Mouse (Mus musculus): ENCODE measurements around the gene Gfm2. TPM values are rescaled to one million over a fixed set of nuclear protein-coding genes. Genes with fewer than 3 reads are reported as not detected.

Gene Gfm2
- polyA plus RNA-seq, 1 experiment: 31.1 TPM

DNA sequence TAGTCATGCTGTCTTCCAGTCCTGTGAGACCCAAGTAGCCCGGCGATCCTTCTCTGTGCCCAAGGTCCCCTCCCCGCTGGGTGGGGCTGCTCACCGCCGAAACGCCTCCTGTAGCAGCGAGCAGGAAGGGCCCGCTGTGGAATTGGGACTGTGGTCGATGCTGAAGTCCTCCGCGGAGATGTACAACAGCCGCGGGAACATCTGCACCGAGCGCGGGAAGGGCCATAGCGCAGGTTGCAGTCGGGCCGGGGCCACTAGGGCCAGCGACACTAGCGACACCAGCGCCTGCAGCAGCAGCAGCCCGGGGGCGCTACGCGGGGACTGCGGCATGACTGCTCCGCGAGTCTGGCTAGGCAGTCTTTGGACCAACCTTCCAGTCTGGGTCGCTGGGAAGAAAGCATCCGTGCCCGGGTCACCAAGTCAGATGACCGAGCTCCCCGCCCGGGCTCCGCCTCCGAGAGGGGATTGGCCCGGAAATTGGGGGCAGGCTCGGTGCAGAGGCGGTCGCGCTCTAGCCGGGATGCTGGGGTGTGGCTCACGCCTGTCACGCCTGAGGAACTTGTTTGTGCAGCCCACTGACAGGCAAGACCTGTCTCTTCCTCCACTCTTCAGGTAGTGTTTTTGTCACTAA, 60.3 kb downstream of the Gfm2 start, which contains the start of gene Hexb:
TSS of gene Hexb (minus strand) at position 426 of the 631 bp plus-strand sequence.
- no peak within 1 kb of the TSS for H3K27ac ChIP-seq (ENCODE audit: control insufficient read depth, insufficient read depth, low read length)
- under 1% methylated on average over 45 of the region's 45 CpGs for WGBS
- TF ChIP-seq CTCF (IDR thresholded peaks at IDR 0.05; ENCODE audit: borderline replicate concordance, control insufficient read depth, extremely low read depth, insufficient read depth, low read length, poor library complexity) (peak; percentile 40; the same call in 1 of the 2 replicates), POLR2A (IDR thresholded peaks at IDR 0.05; ENCODE audit: control insufficient read depth, extremely low read depth, insufficient read depth, low read length, poor library complexity) (no peak)

DNA sequence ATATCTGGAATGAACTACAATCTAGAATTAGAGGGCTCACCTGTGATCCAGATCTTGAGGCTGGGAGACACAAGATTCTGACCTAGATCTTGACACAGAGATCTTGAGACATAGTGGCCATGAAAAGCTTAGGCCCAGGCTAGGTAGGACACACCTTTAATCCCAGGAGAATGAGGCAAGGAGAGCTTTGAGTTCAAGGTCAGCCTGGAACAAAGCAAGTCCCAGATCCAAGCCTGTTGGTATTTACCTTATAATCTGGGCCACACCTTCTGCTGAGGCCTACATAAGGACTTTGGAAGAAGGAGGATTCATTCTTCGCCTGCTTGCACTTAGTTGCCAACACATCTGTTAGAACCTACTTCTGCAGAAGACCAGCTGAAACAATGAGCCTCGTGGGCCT, 61.4 kb downstream of the Gfm2 start:
- H3K27ac ChIP-seq (ENCODE audit: control insufficient read depth, insufficient read depth, low read length): no peak overlapping the region
- no peak for DNase-seq
- H3K4me1 ChIP-seq (replicated peaks; ENCODE audit: control insufficient read depth, insufficient read depth, low read length): peaks cover 8% of the 10 kb centered on the region
- no peaks in the 10 kb centered on the region for H3K36me3 ChIP-seq (ENCODE audit: control insufficient read depth, insufficient read depth, low read length)
- 94% methylated on average over 2 of the region's 2 CpGs for WGBS
- TF ChIP-seq POLR2A (IDR thresholded peaks at IDR 0.05; ENCODE audit: control insufficient read depth, extremely low read depth, insufficient read depth, low read length, poor library complexity) (no peak), CTCF (IDR thresholded peaks at IDR 0.05; ENCODE audit: borderline replicate concordance, control insufficient read depth, extremely low read depth, insufficient read depth, low read length, poor library complexity) (no peak)
- no peaks in the 10 kb centered on the region for H3K27me3 ChIP-seq (ENCODE audit: control insufficient read depth, insufficient read depth, low read length)
- H3K4me3 ChIP-seq (ENCODE audit: control insufficient read depth, insufficient read depth, low read length): no peak overlapping the region

More for the DNA sequence above, 60.3 kb downstream of the Gfm2 start, which contains the start of gene Hexb:
- Histone ChIP-seq H3K4me1 (replicated peaks; ENCODE audit: control insufficient read depth, insufficient read depth, low read length) (peaks cover 8% of the 10 kb centered on the region), H3K27me3 (ENCODE audit: control insufficient read depth, insufficient read depth, low read length) (no peaks in the 10 kb centered on the region), H3K4me3 (ENCODE audit: control insufficient read depth, insufficient read depth, low read length) (peak within 1 kb of the TSS; percentile 68), H3K36me3 (ENCODE audit: control insufficient read depth, insufficient read depth, low read length) (no peaks in the 10 kb centered on the region)
- DNase-seq: peak; percentile 91

DNA sequence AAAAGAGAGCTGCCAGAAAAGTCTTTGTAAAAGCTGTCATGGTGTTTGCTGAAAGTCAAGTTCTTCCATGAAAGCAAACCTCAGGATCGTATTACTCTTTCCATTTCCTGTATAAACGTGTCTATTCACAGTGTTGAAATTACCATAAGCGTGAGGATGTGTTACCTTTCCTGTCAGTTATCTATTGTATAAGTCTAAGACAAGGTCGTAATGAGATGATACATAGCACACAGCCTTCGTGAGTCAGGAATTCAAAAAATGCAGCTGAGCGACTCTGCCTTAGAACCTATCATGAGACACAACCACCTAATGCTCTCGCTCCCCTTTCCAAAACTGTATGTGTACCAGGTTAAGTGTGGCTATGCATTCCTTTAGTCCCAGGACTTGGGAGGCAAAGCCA, 63.3 kb downstream of the Gfm2 start:
- TF ChIP-seq CTCF (IDR thresholded peaks at IDR 0.05; ENCODE audit: borderline replicate concordance, control insufficient read depth, extremely low read depth, insufficient read depth, low read length, poor library complexity) (no peak), POLR2A (IDR thresholded peaks at IDR 0.05; ENCODE audit: control insufficient read depth, extremely low read depth, insufficient read depth, low read length, poor library complexity) (no peak)
- no peak for DNase-seq
- Histone ChIP-seq H3K4me1 (replicated peaks; ENCODE audit: control insufficient read depth, insufficient read depth, low read length) (peaks cover 12% of the 10 kb centered on the region), H3K4me3 (ENCODE audit: control insufficient read depth, insufficient read depth, low read length) (no peak overlapping the region), H3K27ac (ENCODE audit: control insufficient read depth, insufficient read depth, low read length) (no peak overlapping the region), H3K36me3 (ENCODE audit: control insufficient read depth, insufficient read depth, low read length) (no peaks in the 10 kb centered on the region), H3K27me3 (ENCODE audit: control insufficient read depth, insufficient read depth, low read length) (no peaks in the 10 kb centered on the region)
- 86% methylated on average over 7 of the region's 7 CpGs for WGBS

DNA sequence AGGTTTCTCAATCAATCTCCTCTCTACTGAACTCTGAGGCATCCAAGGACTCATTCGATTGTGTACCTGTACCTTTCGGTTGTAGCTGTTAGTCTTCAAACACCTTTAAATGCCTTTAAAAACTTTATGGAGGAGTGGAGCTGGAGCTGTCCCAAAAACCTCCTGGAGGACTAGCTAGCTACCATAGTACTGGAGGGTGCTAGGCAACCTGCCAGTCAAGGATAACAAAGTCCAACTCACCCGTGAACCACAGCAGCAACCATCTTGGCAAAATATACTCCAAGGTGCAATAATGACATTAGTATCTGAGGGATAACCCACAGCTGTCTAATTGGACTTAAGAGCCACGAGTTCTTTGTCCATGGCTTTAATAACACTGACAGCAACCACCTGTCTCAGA, 64.2 kb downstream of the Gfm2 start:
- peaks cover 13% of the 10 kb centered on the region for H3K4me1 ChIP-seq (replicated peaks; ENCODE audit: control insufficient read depth, insufficient read depth, low read length)
- no peak overlapping the region for H3K27ac ChIP-seq (ENCODE audit: control insufficient read depth, insufficient read depth, low read length)
- no peak for TF ChIP-seq CTCF (IDR thresholded peaks at IDR 0.05; ENCODE audit: borderline replicate concordance, control insufficient read depth, extremely low read depth, insufficient read depth, low read length, poor library complexity)
- no peak overlapping the region for H3K4me3 ChIP-seq (ENCODE audit: control insufficient read depth, insufficient read depth, low read length)
- no peaks in the 10 kb centered on the region for H3K27me3 ChIP-seq (ENCODE audit: control insufficient read depth, insufficient read depth, low read length)
- 91% methylated on average over 4 of the region's 4 CpGs for WGBS
- H3K36me3 ChIP-seq (ENCODE audit: control insufficient read depth, insufficient read depth, low read length): no peaks in the 10 kb centered on the region
- DNase-seq: no peak

DNA sequence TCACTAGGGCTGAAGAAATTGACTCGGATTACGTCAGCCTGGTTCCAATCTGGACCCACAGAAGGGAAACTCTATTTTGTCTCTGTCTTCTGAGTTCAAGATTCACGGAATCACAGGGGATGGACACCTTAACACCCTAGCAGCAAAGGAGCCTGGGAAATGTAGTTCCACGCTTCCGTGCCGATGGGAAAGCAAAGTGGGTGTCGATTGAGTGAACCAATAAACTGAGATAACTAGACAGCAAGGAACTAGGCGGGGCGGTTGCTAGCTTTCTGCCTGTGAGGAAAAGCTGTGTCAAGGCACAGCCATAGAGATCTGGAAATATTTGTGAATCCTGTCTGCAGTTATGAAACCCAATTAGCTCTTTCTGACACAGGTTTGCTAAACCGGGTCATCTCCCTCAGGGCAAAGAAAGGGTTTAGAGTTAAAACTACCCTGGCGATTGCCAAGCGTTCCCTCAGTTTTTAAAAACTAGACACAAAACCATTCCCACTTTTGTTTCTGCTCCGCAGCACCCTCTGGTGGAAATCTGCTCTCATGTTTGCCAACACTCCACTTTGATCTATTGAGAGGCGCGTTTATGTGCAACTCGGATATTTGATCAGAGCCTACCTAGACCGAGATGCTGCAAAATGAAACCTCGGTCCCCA, 67.4 kb downstream of the Gfm2 start:
- TF ChIP-seq POLR2A (IDR thresholded peaks at IDR 0.05; ENCODE audit: control insufficient read depth, extremely low read depth, insufficient read depth, low read length, poor library complexity): no peak
- TF ChIP-seq CTCF (IDR thresholded peaks at IDR 0.05; ENCODE audit: borderline replicate concordance, control insufficient read depth, extremely low read depth, insufficient read depth, low read length, poor library complexity): no peak
- whole genome bisulfite sequencing: 13% methylated on average over 18 of the region's 18 CpGs

DNA sequence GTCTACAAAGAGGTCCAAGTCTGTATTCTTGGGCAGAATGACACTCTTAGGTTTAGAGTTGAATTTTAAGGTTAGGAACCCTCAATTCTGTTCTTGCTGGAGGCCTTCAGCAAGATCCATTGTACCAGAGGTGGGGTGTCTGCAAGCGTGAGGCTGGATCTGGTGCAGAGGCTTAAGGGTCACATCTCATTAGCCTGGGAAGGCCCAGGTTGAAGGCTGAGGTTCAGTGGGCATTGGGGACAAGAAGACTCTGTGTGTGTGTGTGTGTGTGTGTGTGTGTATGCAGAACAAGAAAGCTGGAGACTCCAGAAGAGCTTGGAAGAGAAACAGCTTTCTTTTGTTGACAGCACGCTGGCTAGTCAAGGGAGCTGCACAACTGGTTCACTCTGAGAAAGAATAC, 68.3 kb downstream of the Gfm2 start:
- TF ChIP-seq CTCF (IDR thresholded peaks at IDR 0.05; ENCODE audit: borderline replicate concordance, control insufficient read depth, extremely low read depth, insufficient read depth, low read length, poor library complexity) (no peak), POLR2A (IDR thresholded peaks at IDR 0.05; ENCODE audit: control insufficient read depth, extremely low read depth, insufficient read depth, low read length, poor library complexity) (no peak)
- Histone ChIP-seq H3K27me3 (ENCODE audit: control insufficient read depth, insufficient read depth, low read length) (no peaks in the 10 kb centered on the region), H3K36me3 (ENCODE audit: control insufficient read depth, insufficient read depth, low read length) (no peaks in the 10 kb centered on the region), H3K27ac (ENCODE audit: control insufficient read depth, insufficient read depth, low read length) (no peak overlapping the region), H3K4me1 (replicated peaks; ENCODE audit: control insufficient read depth, insufficient read depth, low read length) (peaks cover 17% of the 10 kb centered on the region), H3K4me3 (ENCODE audit: control insufficient read depth, insufficient read depth, low read length) (no peak overlapping the region)
- DNase-seq: no peak
- 97% methylated on average over 2 of the region's 2 CpGs for WGBS

More for the DNA sequence above, 67.4 kb downstream of the Gfm2 start:
- Histone ChIP-seq H3K4me3 (ENCODE audit: control insufficient read depth, insufficient read depth, low read length) (peak overlapping the region; percentile 7; the same call in 1 of the 2 replicates), H3K36me3 (ENCODE audit: control insufficient read depth, insufficient read depth, low read length) (no peaks in the 10 kb centered on the region), H3K27ac (ENCODE audit: control insufficient read depth, insufficient read depth, low read length) (peak overlapping the region; percentile 63), H3K4me1 (replicated peaks; ENCODE audit: control insufficient read depth, insufficient read depth, low read length) (peaks cover 17% of the 10 kb centered on the region), H3K27me3 (ENCODE audit: control insufficient read depth, insufficient read depth, low read length) (no peaks in the 10 kb centered on the region)
- peak; percentile 87 for DNase-seq

Data from thymus, adult 2 months (tissue).